Mouse (Mus musculus): Measurements from ENCODE around the gene Trim63. TPM values are rescaled to one million over a fixed set of nuclear protein-coding genes. Genes with fewer than 3 reads are reported as not detected.
"Not testable (repeated sequence)": the region's sequence is repeated elsewhere in the genome, so short reads cannot be mapped to it uniquely, and the experiment has no call there.

The Trim63 gene
- total RNA-seq, 4 experiments from 2014 or later: 0.28 to 0.70 (median 0.53) TPM

DNA sequence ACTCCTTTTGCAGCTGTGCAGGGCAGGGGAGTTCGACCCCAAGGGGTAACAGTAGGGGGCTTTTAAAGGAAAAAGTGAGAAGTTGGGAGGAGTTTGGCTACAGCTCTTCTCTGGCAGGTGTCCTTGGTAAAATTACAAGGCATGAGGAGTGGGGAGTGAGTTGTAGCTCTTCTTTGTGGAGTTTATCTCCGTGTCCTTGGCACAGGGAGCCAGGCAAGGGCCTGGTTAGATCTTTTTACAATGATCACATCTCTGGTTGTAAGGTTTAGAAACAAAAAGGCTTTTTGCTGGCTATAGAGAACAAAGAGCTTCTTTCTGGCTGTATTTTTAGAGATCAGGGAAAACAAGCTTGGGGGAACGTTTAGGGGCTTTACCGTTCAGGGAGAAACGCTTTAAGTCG, 26.3 kb downstream of the Trim63 start:
- not testable (repeated sequence) for DNase-seq (ENCODE audit: low spot score in 2 of 2)

DNA sequence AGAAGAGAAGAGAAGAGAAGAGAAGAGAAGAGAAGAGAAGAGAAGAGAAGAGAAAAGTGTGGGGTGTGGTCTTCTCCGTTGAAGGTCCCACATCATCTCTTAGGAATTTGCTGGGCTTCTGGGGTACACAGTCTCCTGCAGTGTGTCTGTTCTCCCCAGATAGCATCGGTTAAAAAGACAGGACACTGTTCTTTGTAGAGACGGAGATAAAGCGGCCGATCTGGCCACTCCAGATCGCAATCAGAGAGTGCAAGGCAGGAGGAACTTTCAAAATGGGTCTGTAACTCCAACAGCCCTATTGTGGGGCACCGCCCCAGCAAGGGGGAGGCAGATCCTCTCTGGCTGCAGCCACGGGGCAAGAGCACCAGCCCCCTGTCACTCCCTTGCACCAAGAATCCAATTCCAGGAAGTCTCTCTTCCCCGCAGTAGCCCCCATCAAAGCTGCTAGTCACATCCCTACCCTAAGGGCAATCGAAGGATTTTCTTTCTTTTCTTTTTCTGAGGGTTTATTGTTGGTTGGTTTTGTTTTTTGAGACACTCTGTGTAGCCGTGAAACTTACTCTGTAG, 27.4 kb downstream of the Trim63 start:
- DNase-seq (ENCODE audit: low spot score in 2 of 2): no peak

DNA sequence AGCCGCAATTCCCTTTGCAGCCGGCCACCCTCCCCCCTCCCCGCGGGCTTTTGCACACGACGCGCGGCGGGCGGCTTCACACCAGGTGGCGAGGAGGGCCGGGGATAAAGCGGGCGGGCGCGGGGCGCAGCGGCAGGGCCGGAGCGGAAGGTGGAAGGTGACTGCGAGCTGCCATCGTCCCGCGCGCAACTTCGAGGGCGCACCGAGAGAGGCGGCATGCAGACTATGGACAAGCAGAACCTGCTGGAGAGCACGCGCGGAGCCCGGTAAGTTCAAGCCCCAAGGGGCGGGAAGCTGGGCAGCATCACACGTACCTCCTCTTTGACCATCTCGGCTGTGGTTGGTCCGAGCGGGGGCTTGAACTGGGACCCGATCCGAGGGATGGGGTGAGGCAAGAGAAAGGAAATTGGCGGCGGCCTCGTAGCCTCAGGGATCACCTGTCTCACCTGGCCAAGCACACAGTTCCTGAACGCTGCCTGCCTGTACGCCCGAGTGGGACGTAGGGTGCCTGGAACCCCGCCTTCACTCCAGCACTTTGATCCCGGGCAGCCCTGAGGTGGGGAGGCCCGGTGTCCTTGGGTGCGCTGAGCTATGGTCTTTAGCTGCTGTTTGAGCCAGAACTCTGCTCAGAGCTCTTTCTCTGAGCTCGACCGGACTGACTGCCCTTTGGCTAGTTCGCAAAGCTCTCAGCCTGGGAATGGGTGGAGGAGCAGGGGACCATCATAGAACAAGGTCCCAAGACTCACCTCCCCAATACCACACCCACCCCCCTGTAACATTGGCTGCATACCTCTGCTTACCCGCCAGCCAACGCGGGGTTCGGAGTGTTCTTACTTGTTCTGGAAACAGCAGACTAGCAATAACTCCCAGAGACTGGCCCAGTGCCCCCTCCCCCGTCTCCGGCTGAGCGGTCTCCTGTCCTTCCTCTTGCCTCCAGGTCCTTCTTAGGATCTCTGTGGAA, 28.4 kb downstream of the Trim63 start, which contains the start of gene Slc30a2:
Slc30a2 (plus strand) TSS at position 111 of the 961 bp plus-strand sequence.
- DNase-seq (ENCODE audit: low spot score in 2 of 2): no peak

GRCm38 (mm10) chr4:134344620-134345019, 29.7 kb downstream of the Trim63 start:
- DNase-seq (ENCODE audit: low spot score in 2 of 2): no peak

DNA sequence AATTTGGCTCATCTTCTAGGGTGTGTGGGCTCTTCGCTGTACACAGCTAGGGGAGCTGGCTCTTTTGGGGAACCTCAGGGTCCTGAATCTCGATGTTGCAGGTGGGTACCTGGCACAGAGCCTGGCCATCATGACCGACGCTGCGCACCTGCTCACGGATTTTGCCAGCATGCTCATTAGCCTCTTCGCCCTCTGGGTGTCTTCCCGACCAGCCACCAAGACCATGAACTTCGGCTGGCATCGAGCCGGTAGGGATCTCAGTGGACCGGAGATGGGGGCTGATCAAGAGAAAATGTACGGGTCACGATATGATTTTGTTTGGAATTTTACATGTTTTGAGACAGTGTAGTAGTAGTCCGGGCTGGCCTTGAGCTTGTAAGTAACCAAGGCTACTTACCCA, 30.9 kb downstream of the Trim63 start:
- DNase-seq (ENCODE audit: low spot score in 2 of 2): no peak

DNA sequence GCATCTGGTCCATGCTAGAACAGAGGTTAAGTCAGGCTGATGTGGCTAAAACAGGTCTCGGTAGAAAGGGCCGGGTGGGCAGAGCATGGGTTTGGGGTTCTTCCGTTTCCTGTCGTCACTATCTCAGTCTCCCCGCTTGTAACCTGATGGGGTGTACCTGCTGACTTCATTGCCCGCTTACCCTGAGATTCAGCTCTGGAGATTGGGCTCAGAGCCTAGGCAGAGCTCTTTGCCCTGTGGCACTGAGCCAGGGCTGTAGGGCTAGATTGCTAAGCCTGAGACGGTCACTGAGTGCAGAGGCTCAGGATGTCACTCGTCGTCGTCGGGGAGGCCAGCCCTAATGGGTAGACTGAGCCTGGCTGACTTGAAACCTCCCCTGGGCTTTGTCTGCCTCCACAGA, 33.2 kb downstream of the Trim63 start:
- DNase-seq (ENCODE audit: low spot score in 2 of 2): no peak

- no peak for DNase-seq (ENCODE audit: low spot score in 2 of 2)
Measured at GRCm38 (mm10) chr4:134348545-134348944, 33.6 kb downstream of the Trim63 start.

DNA sequence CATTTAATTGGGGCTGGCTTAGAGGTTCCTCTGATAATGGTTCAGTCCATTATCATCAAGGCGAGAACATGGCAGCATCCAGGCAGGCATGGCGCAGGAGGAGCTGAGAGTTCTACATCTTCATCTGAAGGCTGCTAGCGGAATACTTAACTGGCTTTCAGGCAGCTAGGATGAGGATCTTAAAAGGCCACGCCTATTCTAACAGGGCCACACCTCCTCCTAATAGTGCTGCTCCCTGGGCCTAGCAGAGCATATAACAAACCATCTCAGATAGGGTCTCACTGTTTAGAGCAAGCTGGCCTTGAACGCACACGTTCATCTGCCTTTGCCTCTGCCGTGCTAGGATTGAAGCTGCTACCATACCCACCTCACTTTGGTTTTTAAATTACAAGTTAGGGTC, 34.9 kb downstream of the Trim63 start:
- no peak for DNase-seq (ENCODE audit: low spot score in 2 of 2)

- no peak for DNase-seq (ENCODE audit: low spot score in 2 of 2)
Measured at GRCm38 (mm10) chr4:134350641-134351040, 35.7 kb downstream of the Trim63 start.

- no peak for DNase-seq (ENCODE audit: low spot score in 2 of 2)
Measured at GRCm38 (mm10) chr4:134351329-134352260, 36.7 kb downstream of the Trim63 start.

- DNase-seq (ENCODE audit: low spot score in 2 of 2): no peak
Measured at GRCm38 (mm10) chr4:134352261-134352707, 37.4 kb downstream of the Trim63 start.

DNA sequence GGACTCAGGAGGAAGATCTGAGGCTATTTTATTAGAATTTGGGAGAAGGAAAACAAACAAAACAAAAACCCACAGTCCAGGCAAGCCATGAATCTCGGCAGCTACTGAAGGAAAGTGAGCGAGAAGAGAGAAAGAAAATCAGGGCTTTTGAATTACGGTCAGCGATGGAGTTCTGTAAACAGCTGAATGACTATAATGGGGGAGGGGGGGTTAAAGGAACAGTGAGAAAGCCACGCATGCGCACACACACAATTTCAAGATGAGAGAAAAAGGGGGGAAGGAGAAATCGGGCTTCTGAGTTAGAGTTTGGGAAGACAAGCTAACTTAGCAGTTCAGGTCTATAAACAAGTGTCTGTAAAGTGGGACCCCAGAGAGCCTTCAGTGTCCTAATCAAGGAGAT, 38.0 kb downstream of the Trim63 start:
- DNase-seq (ENCODE audit: low spot score in 2 of 2): no peak

- DNase-seq (ENCODE audit: low spot score in 2 of 2): no peak
Measured at GRCm38 (mm10) chr4:134353527-134354409, 38.8 kb downstream of the Trim63 start.

- DNase-seq (ENCODE audit: low spot score in 2 of 2): no peak
Measured at GRCm38 (mm10) chr4:134355841-134356452, 41.0 kb downstream of the Trim63 start.

GRCm38 (mm10) chr4:134356591-134357460, 41.9 kb downstream of the Trim63 start:
- DNase-seq (ENCODE audit: low spot score in 2 of 2): peak in 1 of 2 experiments; percentile 72

DNA sequence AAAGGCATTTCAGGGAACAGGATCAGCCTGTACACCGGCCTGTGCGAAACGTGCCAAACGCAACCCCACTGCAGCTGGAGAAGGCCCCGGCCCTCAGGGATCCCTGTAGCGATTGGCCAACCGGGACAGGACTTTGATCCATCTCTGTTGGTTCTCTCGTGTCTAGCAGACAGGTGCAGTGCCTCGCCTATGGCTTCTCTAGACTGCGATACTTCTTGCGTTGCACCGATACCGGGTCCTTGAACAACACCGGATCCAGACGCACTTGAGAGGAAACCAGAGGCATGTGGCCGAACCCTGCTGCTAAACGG, 42.5 kb downstream of the Trim63 start:
- no peak for DNase-seq (ENCODE audit: low spot score in 2 of 2)

GRCm38 (mm10) chr4:134359649-134360048, 44.7 kb downstream of the Trim63 start:
- no peak for DNase-seq (ENCODE audit: low spot score in 2 of 2)

GRCm38 (mm10) chr4:134361215-134361614, 46.3 kb downstream of the Trim63 start:
- DNase-seq (ENCODE audit: low spot score in 2 of 2): no peak

DNA sequence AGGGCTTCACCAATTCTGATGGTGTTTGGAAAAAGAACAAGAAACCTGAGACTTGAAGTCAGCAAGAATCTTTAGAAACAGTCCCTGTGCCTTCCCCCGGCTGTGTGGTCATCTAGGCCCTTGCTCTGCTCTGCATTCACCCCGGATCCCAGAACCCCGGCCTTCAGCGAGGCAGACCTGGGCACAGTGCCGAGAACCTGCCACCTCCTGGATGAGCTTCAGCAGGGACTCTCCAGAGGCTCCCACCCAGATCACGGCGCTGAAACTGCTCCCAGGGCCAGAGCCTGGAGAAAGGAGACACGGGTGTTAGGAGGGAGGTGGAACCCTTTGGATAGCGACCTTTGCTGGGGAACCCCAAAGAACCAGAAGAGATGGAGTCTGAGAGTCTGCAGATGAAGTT, 47.2 kb downstream of the Trim63 start:
- DNase-seq (ENCODE audit: low spot score in 2 of 2): no peak
